Mouse (Mus musculus) heart, postnatal 0 days (tissue): Measurements from ENCODE around the gene Dnm2.

Experiments used
- CTCF ChIP-seq: IDR thresholded peaks from 2 replicates; pipeline ENCODE4 v1.5.1; 2016; ENCODE audit warnings: antibody characterized with exemption, control low read depth, low read depth
- EP300 ChIP-seq: IDR thresholded peaks from 2 replicates; pipeline ENCODE4 v1.6.1; 2016; ENCODE audit warnings: antibody characterized with exemption, low read depth

GRCm38 (mm10) chr9:21455103-21455770, 30.5 kb downstream of the Dnm2 start:
- no peak for TF ChIP-seq CTCF
- TF ChIP-seq EP300: no peak
